Mouse (Mus musculus): ENCODE results near the gene Npepl1.

DNA sequence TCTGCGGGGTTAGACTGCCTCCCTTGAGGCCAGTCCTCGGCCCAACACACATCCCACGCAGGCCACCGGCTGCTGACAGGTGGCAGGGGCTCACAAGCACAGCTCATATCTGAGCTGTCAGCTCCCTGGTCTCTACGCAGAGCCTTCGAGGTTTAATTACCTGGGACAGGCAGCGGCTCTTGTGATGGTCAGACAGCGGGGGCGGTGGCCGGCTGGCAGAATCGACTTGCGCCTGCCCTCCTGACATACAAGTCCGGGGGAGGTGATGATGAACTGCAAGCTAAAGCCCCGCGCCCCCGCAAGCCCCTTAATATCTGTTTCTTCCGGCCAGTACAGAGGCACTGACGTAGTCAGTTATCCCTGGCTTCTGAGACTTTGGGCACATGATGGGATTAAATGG is 2.8 kb downstream of the Npepl1 start:
- TF ChIP-seq CTCF (IDR thresholded peaks at IDR 0.05; ENCODE audit: control insufficient read depth, insufficient read depth, low read length): no peak
- TF ChIP-seq POLR2A (IDR thresholded peaks at IDR 0.05; ENCODE audit: borderline replicate concordance, control insufficient read depth, low read depth, low read length): no peak
